Mouse (Mus musculus) heart, postnatal 36 days (tissue): ENCODE measurements around the gene Olfr398. TPM values are rescaled to one million over a fixed set of nuclear protein-coding genes. Genes with fewer than 3 reads are reported as not detected.

Experiments
- DNase-seq, 2 experiments: peaks; one replicate each; pipeline ENCODE4 v3.0.0; 2021 to 2022
- intact Hi-C: fragments of 180-260 bp; cut with DNase I; formaldehyde crosslinking; loops from one replicate; pipeline ENCODE4 v1.15.1; 2025
- total RNA-seq, 2 experiments: library from RNA; stranded (reverse); gene quantifications; 2 replicates each; pipeline ENCODE4 v1.2.3; 2021

Olfr398 gene
- total RNA-seq, result not detected

DNA sequence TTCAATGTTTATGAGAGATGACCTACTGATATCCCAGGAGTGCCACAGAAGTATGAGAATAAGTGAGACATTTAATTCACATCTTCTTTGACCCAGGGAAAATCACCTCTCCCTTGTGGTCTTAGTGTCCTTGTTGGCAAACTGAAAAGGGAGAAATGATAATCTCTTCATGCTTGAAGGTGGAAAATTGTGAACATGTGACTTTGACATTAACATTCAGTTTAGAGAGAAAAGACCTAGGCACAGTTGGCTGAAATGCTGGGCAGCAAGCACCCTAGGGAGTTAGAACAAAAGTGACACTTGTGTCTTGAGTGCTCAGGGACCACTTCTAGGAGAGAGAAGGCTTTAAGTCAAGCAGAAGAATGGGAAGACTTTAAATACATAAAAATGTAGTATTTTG is at the start of gene Olfr398:
Olfr398 (minus strand) TSS at position 101 of the 400 bp plus-strand sequence.
- intact Hi-C loops, result no loop called here
- no peak for DNase-seq

DNA sequence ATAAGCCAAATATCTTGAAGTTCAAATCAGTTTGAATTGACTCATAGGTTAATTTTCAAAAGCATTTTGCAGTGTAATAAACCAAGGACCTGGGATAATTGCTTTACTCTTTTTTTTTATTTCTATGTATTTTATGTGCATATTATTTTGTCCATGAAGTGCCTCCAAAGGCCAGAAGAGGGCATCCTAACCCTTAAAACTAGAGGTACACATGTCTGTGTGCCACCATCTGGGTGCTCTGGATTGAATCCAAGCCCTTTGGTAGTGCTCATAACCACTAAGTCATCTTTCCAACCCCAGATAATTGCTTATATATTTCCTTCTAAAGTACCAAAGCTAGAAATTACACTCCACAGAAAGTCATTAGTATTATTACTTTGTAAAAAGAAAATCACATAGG is 2.9 kb upstream of the Olfr398 start:
- intact Hi-C loops, result no loop called here
- DNase-seq, result no peak

DNA sequence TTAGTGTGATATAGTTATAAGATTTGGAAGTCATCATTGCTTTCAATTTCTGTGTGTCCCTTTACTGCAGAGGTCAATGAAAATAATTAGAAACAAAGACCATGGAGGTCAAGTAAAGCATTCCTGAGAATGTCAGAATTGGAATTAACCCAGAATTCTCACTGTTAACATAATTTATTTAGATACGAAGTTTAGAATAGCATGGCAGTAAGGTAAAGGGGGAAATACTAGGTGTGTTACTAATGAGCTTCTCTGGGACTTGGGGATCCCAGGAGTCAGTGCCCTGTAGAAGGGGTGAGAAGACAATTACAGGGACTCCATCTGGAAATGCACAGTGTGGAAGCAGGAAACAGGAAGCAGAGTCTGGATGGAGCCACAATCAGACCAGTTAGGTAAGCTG is 29.7 kb downstream of the Olfr398 start, which contains the start of gene Olfr397:
Olfr397 (plus strand) TSS at position 301 of the 400 bp plus-strand sequence.
- DNase-seq, result no peak
- intact Hi-C loops, result no loop called here

DNA sequence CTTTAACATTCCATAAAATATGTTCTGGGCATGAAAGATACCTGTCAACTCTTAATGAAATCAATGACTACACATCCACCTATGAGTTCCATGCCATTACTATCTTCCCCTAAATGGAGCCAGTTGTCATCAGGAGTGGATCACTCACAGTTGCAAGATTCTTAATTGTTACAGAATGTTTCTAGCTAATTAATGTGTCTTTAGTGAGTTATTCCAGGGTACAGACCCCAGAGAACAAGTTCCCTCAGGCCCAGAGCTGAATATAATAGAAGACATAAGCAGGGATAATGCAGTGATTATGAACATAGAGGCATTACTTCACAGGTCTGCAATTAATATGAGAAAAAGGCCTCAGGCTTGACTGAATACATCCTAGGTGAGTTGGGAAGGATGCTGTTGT is 53.8 kb downstream of the Olfr398 start, which contains the start of gene Olfr23:
Olfr23 (plus strand) TSS at position 301 of the 400 bp plus-strand sequence.
- intact Hi-C loops, result no loop called here
- DNase-seq, result no peak

Other genes with a start within 250 kb of the Olfr398 start
- gene Olfr389, start 209.7 kb downstream of the Olfr398 start, total RNA-seq, result not detected
- not detected for gene Olfr390, start 207.4 kb downstream of the Olfr398 start, total RNA-seq
- gene Olfr391-ps, start 187.4 kb downstream of the Olfr398 start, total RNA-seq, result not detected
- gene Olfr392, start 173.4 kb downstream of the Olfr398 start, total RNA-seq, result not detected
- not detected for gene Olfr393, start 139.0 kb downstream of the Olfr398 start, total RNA-seq
- gene Olfr394, start 99.6 kb downstream of the Olfr398 start, total RNA-seq, result not detected
- gene Olfr395, start 81.1 kb downstream of the Olfr398 start, total RNA-seq, result not detected
- gene Olfr23, start 53.7 kb downstream of the Olfr398 start, total RNA-seq, result not detected
- gene Olfr397, start 29.6 kb downstream of the Olfr398 start, total RNA-seq, result not detected
- gene Olfr139, start 66.1 kb upstream of the Olfr398 start, total RNA-seq, result not detected
- gene Olfr399, start 66.2 kb upstream of the Olfr398 start, total RNA-seq, result not detected
- gene Zfp616, start 79.5 kb upstream of the Olfr398 start, total RNA-seq, result not detected
- not detected for gene Olfr401, start 123.3 kb upstream of the Olfr398 start, total RNA-seq
- not detected for gene Olfr402, start 163.1 kb upstream of the Olfr398 start, total RNA-seq
- not detected for gene Olfr403, start 195.8 kb upstream of the Olfr398 start, total RNA-seq
- gene Olfr43, start 221.0 kb upstream of the Olfr398 start, total RNA-seq, result not detected